Mouse (Mus musculus) MEL (cell line): ENCODE data around the gene Mlip. TPM values are rescaled to one million over a fixed set of nuclear protein-coding genes. Genes with fewer than 3 reads are reported as not detected.

ENCODE experiments used
- DNase-seq: peaks from one replicate; pipeline ENCODE4 v3.0.0; 2011; ENCODE audit warnings: low read depth, low spot score
- H3K27ac ChIP-seq: 2 replicates; pipeline ENCODE4 v1.5.1; 2012; ENCODE audit warnings: low read depth, mild to moderate bottlenecking, control low read depth, low read length, moderate library complexity; ENCODE audit not compliant: control insufficient read depth
- H3K27me3 ChIP-seq, 2 experiments: fragments of 150-350 bp in 1 of 2; sonication (generic) in 1 of 2; 2 replicates each; pipeline ENCODE4 v1.6.1; 2012; ENCODE audit warnings: low read length in 2 of 2, mild to moderate bottlenecking in 2 of 2, improper control_type of control experiment in 1 of 2, moderate library complexity in 1 of 2; ENCODE audit not compliant: insufficient read depth in 2 of 2, control insufficient read depth in 1 of 2
- H3K36me3 ChIP-seq, 2 experiments: 2 replicates each; pipeline ENCODE4 v1.6.1; 2012 to 2014; ENCODE audit warnings: low read length in 2 of 2, improper control_type of control experiment in 1 of 2, inconsistent platforms in 1 of 2, mild to moderate bottlenecking in 1 of 2; ENCODE audit not compliant: insufficient read depth in 2 of 2, control insufficient read depth in 1 of 2
- H3K4me1 ChIP-seq, 2 experiments: fragments of 150-350 bp in 1 of 2; sonication (generic) in 1 of 2; 2 replicates each; pipeline ENCODE4 v1.6.1; 2012; ENCODE audit warnings: low read length in 2 of 2, improper control_type of control experiment in 1 of 2, mild to moderate bottlenecking in 1 of 2; ENCODE audit not compliant: insufficient read depth in 2 of 2, control insufficient read depth in 1 of 2
- H3K4me3 ChIP-seq, 2 experiments: fragments of 150-350 bp in 1 of 2; sonication (generic) in 1 of 2; 2 replicates each; pipeline ENCODE4 v1.5.1; 2012; ENCODE audit warnings: low read depth in 2 of 2, low read length in 2 of 2, mild to moderate bottlenecking in 2 of 2, moderate library complexity in 2 of 2, control low read depth in 1 of 2, improper control_type of control experiment in 1 of 2; ENCODE audit not compliant: control insufficient read depth in 1 of 2, insufficient read depth in 1 of 2
- H3K79me2 ChIP-seq: 2 replicates; pipeline ENCODE4 v1.6.1; 2012; ENCODE audit warnings: mild to moderate bottlenecking, low read length, moderate library complexity; ENCODE audit not compliant: control insufficient read depth, poor library complexity, insufficient read depth
- H3K9ac ChIP-seq: 2 replicates; pipeline ENCODE4 v1.6.1; 2012; ENCODE audit warnings: low read depth, mild to moderate bottlenecking, control low read depth, low read length, moderate library complexity; ENCODE audit not compliant: control insufficient read depth, poor library complexity, severe bottlenecking
- H3K9me3 ChIP-seq: fragments of 150-350 bp; sonication (generic); replicated peaks from 2 replicates; pipeline ENCODE4 v1.6.1; 2012; ENCODE audit warnings: mild to moderate bottlenecking, low read length, improper control_type of control experiment, moderate library complexity; ENCODE audit not compliant: insufficient read depth
- CHD1 ChIP-seq: IDR thresholded peaks from 2 replicates; pipeline ENCODE4 v1.6.1; 2012; ENCODE audit warnings: low read depth, mild to moderate bottlenecking, inconsistent platforms, low read length, improper control_type of control experiment
- CHD2 ChIP-seq: IDR thresholded peaks from 2 replicates; pipeline ENCODE4 v1.6.1; 2011; ENCODE audit warnings: low read length, improper control_type of control experiment
- ELF1 ChIP-seq: IDR thresholded peaks from 2 replicates; pipeline ENCODE4 v1.6.1; 2014; ENCODE audit warnings: low read depth, mild to moderate bottlenecking, inconsistent platforms, low read length, improper control_type of control experiment, moderate library complexity
- GABPA ChIP-seq: IDR thresholded peaks from 2 replicates; pipeline ENCODE4 v1.6.1; 2012; ENCODE audit warnings: low read depth, mild to moderate bottlenecking, inconsistent platforms, low read length, improper control_type of control experiment, moderate library complexity
- GATA1 ChIP-seq: IDR thresholded peaks from 2 replicates; pipeline ENCODE4 v1.6.1; 2011; ENCODE audit warnings: low read depth, low read length, improper control_type of control experiment
- HCFC1 ChIP-seq: IDR thresholded peaks from 2 replicates; pipeline ENCODE4 v1.6.1; 2012; ENCODE audit warnings: low read depth, mild to moderate bottlenecking, inconsistent platforms, low read length, improper control_type of control experiment, moderate library complexity
- KAT2A ChIP-seq: conservative IDR thresholded peaks from 2 replicates; pipeline ENCODE4 v1.6.1; 2012; ENCODE audit warnings: low read depth, low read length, improper control_type of control experiment, inconsistent platforms
- MAFK ChIP-seq: IDR thresholded peaks from 2 replicates; pipeline ENCODE4 v1.6.1; 2011; ENCODE audit warnings: low read depth, mild to moderate bottlenecking, low read length, improper control_type of control experiment, borderline replicate concordance
- MAX ChIP-seq: IDR thresholded peaks from 2 replicates; pipeline ENCODE4 v1.6.1; 2011; ENCODE audit warnings: low read length, improper control_type of control experiment
- MAZ ChIP-seq: IDR thresholded peaks from 2 replicates; pipeline ENCODE4 v1.6.1; 2012; ENCODE audit warnings: low read depth, mild to moderate bottlenecking, inconsistent platforms, low read length, improper control_type of control experiment
- MEF2A ChIP-seq: IDR thresholded peaks from 2 replicates; pipeline ENCODE4 v1.6.1; 2014; ENCODE audit warnings: low read depth, mild to moderate bottlenecking, inconsistent platforms, low read length, improper control_type of control experiment; ENCODE audit not compliant: poor library complexity, insufficient replicate concordance, severe bottlenecking; ENCODE audit errors: extremely low read depth
- MYB ChIP-seq: IDR thresholded peaks from 2 replicates; pipeline ENCODE4 v1.6.1; 2011; ENCODE audit warnings: mild to moderate bottlenecking, low read depth, low read length, improper control_type of control experiment
- MYC ChIP-seq: IDR thresholded peaks from 2 replicates; pipeline ENCODE4 v1.6.1; 2011; ENCODE audit warnings: low read depth, mild to moderate bottlenecking, low read length, improper control_type of control experiment, moderate library complexity
- NRF1 ChIP-seq: IDR thresholded peaks from 2 replicates; pipeline ENCODE4 v1.6.1; 2014; ENCODE audit warnings: low read depth, mild to moderate bottlenecking, inconsistent platforms, low read length, improper control_type of control experiment, moderate library complexity; ENCODE audit not compliant: poor library complexity, insufficient read depth, severe bottlenecking
- POLR2A ChIP-seq, 2 experiments: IDR thresholded peaks; 2 replicates each; pipeline ENCODE4 v1.6.1; 2011 to 2012; ENCODE audit warnings: low read length in 2 of 2, mild to moderate bottlenecking in 2 of 2, control low read depth in 1 of 2, improper control_type of control experiment in 1 of 2, low read depth in 1 of 2, moderate library complexity in 1 of 2; ENCODE audit not compliant: control insufficient read depth in 1 of 2, insufficient read depth in 1 of 2, poor library complexity in 1 of 2
- POLR2AphosphoS2 ChIP-seq: IDR thresholded peaks from 2 replicates; pipeline ENCODE4 v1.6.1; 2011; ENCODE audit warnings: low read length, improper control_type of control experiment
- RAD21 ChIP-seq: IDR thresholded peaks from 2 replicates; pipeline ENCODE4 v1.6.1; 2011; ENCODE audit warnings: mild to moderate bottlenecking, low read depth, low read length, improper control_type of control experiment
- TBP ChIP-seq: IDR thresholded peaks from 2 replicates; pipeline ENCODE4 v1.8.0; 2011; ENCODE audit warnings: low read depth, low read length, improper control_type of control experiment
- UBTF ChIP-seq: IDR thresholded peaks from 2 replicates; pipeline ENCODE4 v1.6.1; 2012; ENCODE audit warnings: low read depth, mild to moderate bottlenecking, inconsistent platforms, low read length, improper control_type of control experiment, moderate library complexity, borderline replicate concordance; ENCODE audit not compliant: insufficient read depth
- USF2 ChIP-seq, 2 experiments: IDR thresholded peaks; 2 replicates each; pipeline ENCODE4 v1.6.1; 2011 to 2012; ENCODE audit warnings: improper control_type of control experiment in 2 of 2, low read length in 2 of 2, borderline replicate concordance in 1 of 2, inconsistent platforms in 1 of 2, low read depth in 1 of 2, mild to moderate bottlenecking in 1 of 2; ENCODE audit not compliant: insufficient read depth in 1 of 2
- ZC3H11A ChIP-seq: IDR thresholded peaks from 2 replicates; pipeline ENCODE4 v1.6.1; 2012; ENCODE audit warnings: low read depth, mild to moderate bottlenecking, inconsistent platforms, low read length, improper control_type of control experiment
- ZKSCAN1 ChIP-seq: IDR thresholded peaks from 2 replicates; pipeline ENCODE4 v1.6.1; 2012; ENCODE audit warnings: low read depth, mild to moderate bottlenecking, inconsistent platforms, low read length, improper control_type of control experiment, moderate library complexity
- polyA plus RNA-seq, 2 experiments: library from polyadenylated mRNA; stranded (reverse) in 1 of 2; unstranded in 1 of 2; fragments of >175 nt in 1 of 2; fragments of >200 nt in 1 of 2; gene quantifications; 2 replicates each; pipeline versions ENCODE4 v1.2.1 to v1.2.4; 2012; ENCODE audit warnings: low replicate concordance in 2 of 2, low read depth in 1 of 2; ENCODE audit not compliant: insufficient read length in 2 of 2, insufficient read depth in 1 of 2, missing spikeins in 1 of 2
- total RNA-seq: library from RNA; depleted of rRNA; stranded (reverse); fragments of 300-350 nt; gene quantifications from 2 replicates; pipeline ENCODE4 v1.2.3, GENCODE M21; 2012

Mlip gene
- total and polyA plus RNA-seq, 3 experiments = 0.04 TPM; not detected in 2

DNA sequence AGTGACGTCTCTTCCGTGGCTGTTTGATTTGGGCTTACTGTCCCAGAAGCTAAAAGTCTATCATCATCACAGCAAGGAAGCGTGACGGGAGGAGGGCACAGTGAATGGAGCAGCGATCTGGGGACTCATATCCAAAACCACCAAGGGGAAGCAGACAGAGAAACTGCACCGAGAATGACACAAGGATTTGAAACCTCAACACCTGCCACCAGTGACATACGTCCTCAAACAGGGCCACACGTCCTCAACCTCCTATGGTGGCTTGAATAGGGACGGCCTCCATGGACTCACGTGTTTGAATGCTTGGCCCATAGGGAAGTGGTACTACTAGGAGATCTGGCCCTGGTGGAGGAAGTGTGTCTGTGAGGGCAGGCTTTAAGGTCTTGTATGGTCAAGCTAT is 38.5 kb upstream of the Mlip start:
- H3K27ac ChIP-seq = no peak overlapping the region
- H3K9me3 ChIP-seq = no peaks in the 10 kb centered on the region
- H3K9ac ChIP-seq = no peak overlapping the region
- no peak overlapping the region for H3K4me3 ChIP-seq
- DNase-seq = no peak
- no peak for TF ChIP-seq MEF2A
- no peak for TF ChIP-seq TBP
- no peak for TF ChIP-seq RAD21
- TF ChIP-seq ELF1 = no peak
- TF ChIP-seq KAT2A = no peak
- H3K27me3 ChIP-seq = peaks cover 2 to 3% of the 10 kb centered on the region in 2 experiments; a peak in 1 of 4 replicates
- H3K36me3 ChIP-seq = no peaks in the 10 kb centered on the region
- no peaks in the 10 kb centered on the region for H3K4me1 ChIP-seq
- H3K79me2 ChIP-seq = no peaks in the 10 kb centered on the region

GRCm38 (mm10) chr9:77388956-77389355 is 36.2 kb upstream of the Mlip start:
- TF ChIP-seq RAD21 (no peak), MYB (no peak), CHD1 (no peak), MYC (no peak), POLR2AphosphoS2 (no peak), UBTF (no peak), USF2 (IDR thresholded peaks at IDR 0.05; ENCODE audit: borderline replicate concordance in 1 of 2, insufficient read depth in 1 of 2, low read depth in 1 of 2, low read length in 2 of 2) (no peak), MAZ (no peak), HCFC1 (no peak), MAX (no peak), POLR2A (IDR thresholded peaks at IDR 0.05; ENCODE audit: control insufficient read depth in 1 of 2, insufficient read depth in 1 of 2, low read depth in 1 of 2, low read length in 2 of 2, poor library complexity in 1 of 2) (no peak), CHD2 (no peak), GABPA (no peak), GATA1 (no peak), ZKSCAN1 (no peak), NRF1 (no peak), ZC3H11A (no peak), MAFK (no peak)
- no peak overlapping the region for H3K4me3 ChIP-seq
- no peaks in the 10 kb centered on the region for H3K36me3 ChIP-seq
- H3K79me2 ChIP-seq = no peaks in the 10 kb centered on the region
- H3K4me1 ChIP-seq = no peaks in the 10 kb centered on the region
- DNase-seq = no peak
- no peaks in the 10 kb centered on the region for H3K9me3 ChIP-seq
- no peak overlapping the region for H3K9ac ChIP-seq
- no peak overlapping the region for H3K27ac ChIP-seq
- peaks cover 2 to 3% of the 10 kb centered on the region in 2 experiments; a peak in 1 of 4 replicates for H3K27me3 ChIP-seq
